Mouse (Mus musculus) liver, embryonic 14.5 days (tissue): Measurements from ENCODE around the gene Synj1. TPM values are rescaled to one million over a fixed set of nuclear protein-coding genes. Genes with fewer than 3 reads are reported as not detected.

Source experiments
- ATAC-seq: fragments of 200-750 bp; cut with Nextera tagmentation; 2 replicates; pipeline ENCODE4 v1.8.0; 2017; ENCODE audit warnings: moderate number of reproducible peaks, mild to moderate bottlenecking, moderate library complexity; ENCODE audit not compliant: insufficient read depth
- DNase-seq, 3 experiments: peaks; one replicate each; pipeline ENCODE4 v3.0.0-alpha.2; 2012 to 2013; ENCODE audit warnings: low read depth in 3 of 3, low spot score in 3 of 3
- H3K27ac ChIP-seq: fragments of 300-500 bp; sonication (generic); 2 replicates; pipeline ENCODE4 v1.5.1; 2014; ENCODE audit warnings: moderate library complexity, mild to moderate bottlenecking, control low read depth, inconsistent platforms
- H3K27me3 ChIP-seq: fragments of 300-500 bp; sonication (generic); 2 replicates; pipeline ENCODE4 v1.6.1; 2014; ENCODE audit warnings: mild to moderate bottlenecking, low read length, moderate library complexity; ENCODE audit not compliant: control insufficient read depth, insufficient read depth
- H3K36me3 ChIP-seq: fragments of 300-500 bp; sonication (generic); replicated peaks from 2 replicates; pipeline ENCODE4 v1.6.1; 2014; ENCODE audit warnings: low read depth; ENCODE audit not compliant: control insufficient read depth, insufficient read depth
- H3K4me1 ChIP-seq, 2 experiments: fragments of 200-500 bp in 1 of 2; fragments of 300-500 bp in 1 of 2; sonication (generic) in 1 of 2; replicated peaks; 2 replicates each; pipeline ENCODE4 v1.6.1; 2012 to 2014; ENCODE audit warnings: antibody characterized with exemption in 1 of 2, inconsistent platforms in 1 of 2, low read length in 1 of 2; ENCODE audit not compliant: control insufficient read depth in 2 of 2, insufficient read depth in 2 of 2
- H3K4me2 ChIP-seq: fragments of 300-500 bp; sonication (generic); 2 replicates; pipeline ENCODE4 v1.6.1; 2014; ENCODE audit warnings: low read depth, mild to moderate bottlenecking, control low read depth, moderate library complexity
- H3K4me3 ChIP-seq, 2 experiments: fragments of 200-500 bp in 1 of 2; fragments of 300-500 bp in 1 of 2; sonication (generic) in 1 of 2; 2 replicates each; pipeline ENCODE4 v1.5.1; 2012 to 2014; ENCODE audit warnings: low read depth in 2 of 2, low read length in 2 of 2, mild to moderate bottlenecking in 2 of 2, control low read depth in 1 of 2, inconsistent platforms in 1 of 2, moderate library complexity in 1 of 2; ENCODE audit not compliant: insufficient read depth in 1 of 2
- H3K9ac ChIP-seq: fragments of 300-500 bp; sonication (generic); replicated peaks from 2 replicates; pipeline ENCODE4 v1.6.1; 2014; ENCODE audit warnings: mild to moderate bottlenecking, control low read depth, moderate library complexity
- H3K9me3 ChIP-seq: fragments of 300-500 bp; sonication (generic); 2 replicates; pipeline ENCODE4 v1.6.1; 2016; ENCODE audit warnings: low read length, mixed read lengths; ENCODE audit not compliant: control insufficient read depth
- CTCF ChIP-seq: IDR thresholded peaks from 2 replicates; pipeline ENCODE4 v1.5.1; 2016; ENCODE audit warnings: antibody characterized with exemption, low read depth, control low read depth
- EP300 ChIP-seq: IDR thresholded peaks from 2 replicates; pipeline ENCODE4 v1.6.1; 2016; ENCODE audit warnings: antibody characterized with exemption, low read depth
- WGBS: fragments of 180-500 bp; shearing (Covaris S2); extraction: QIAGEN DNeasy Blood & Tissue Kit; methylation state at CpG from one replicate; pipeline ENCODE4 v1.1.7; 2014; ENCODE audit not compliant: insufficient replicate concordance; 5-methylcytosine and 5-hydroxymethylcytosine counted together
- polyA plus RNA-seq, 2 experiments: library from polyadenylated mRNA; depleted of rRNA in 1 of 2; stranded (reverse) in 1 of 2; unstranded in 1 of 2; fragments of >200 nt; fragmentation: Nextera tagmentation in 1 of 2; extraction: Ambion mirVana in 1 of 2; gene quantifications; 2 replicates each; pipeline versions ENCODE4 v1.2.1 to v1.2.3; 2012 to 2014

The Synj1 gene
- polyA plus RNA-seq, 2 experiments = 14.6 to 21.4 TPM

GRCm38 (mm10) chr16:90921471-90922159, 89.5 kb downstream of the Synj1 start:
- Histone ChIP-seq H3K9ac (no peak overlapping the region), H3K4me3 (no peak overlapping the region), H3K9me3 (no peaks in the 10 kb centered on the region), H3K36me3 (no peaks in the 10 kb centered on the region), H3K27me3 (no peaks in the 10 kb centered on the region), H3K4me2 (no peak overlapping the region), H3K27ac (no peak overlapping the region), H3K4me1 (no peaks in the 10 kb centered on the region)
- DNase-seq = no peak
- no peak for TF ChIP-seq EP300
- TF ChIP-seq CTCF = no peak
- no peak for ATAC-seq
- 34% methylated on average over 10 of the region's 10 CpGs for WGBS

- 58% methylated on average over 8 of the region's 8 CpGs for WGBS
These were observed 94.0 kb downstream of the Synj1 start for GRCm38 (mm10) chr16:90917156-90917555.

GRCm38 (mm10) chr16:90916040-90916481, 95.0 kb downstream of the Synj1 start:
- Histone ChIP-seq H3K4me2 (no peak overlapping the region), H3K27ac (no peak overlapping the region), H3K4me3 (no peak overlapping the region), H3K36me3 (no peaks in the 10 kb centered on the region), H3K9ac (no peak overlapping the region), H3K27me3 (no peaks in the 10 kb centered on the region; the same call in 1 of the 2 replicates), H3K9me3 (no peaks in the 10 kb centered on the region), H3K4me1 (no peaks in the 10 kb centered on the region)
- WGBS = 9% methylated on average over 12 of the region's 12 CpGs
- ATAC-seq = no peak
- peak in 1 of 3 experiments; percentile 17 for DNase-seq
- TF ChIP-seq EP300 (no peak), CTCF (no peak)

More at GRCm38 (mm10) chr16:90917156-90917555, 94.0 kb downstream of the Synj1 start:
- DNase-seq (no peak), ATAC-seq (no peak)
- Histone ChIP-seq H3K9ac (no peak overlapping the region), H3K4me2 (no peak overlapping the region), H3K4me3 (no peak overlapping the region), H3K36me3 (no peaks in the 10 kb centered on the region), H3K27me3 (no peaks in the 10 kb centered on the region; the same call in 1 of the 2 replicates), H3K9me3 (no peaks in the 10 kb centered on the region), H3K4me1 (no peaks in the 10 kb centered on the region), H3K27ac (no peak overlapping the region)
- TF ChIP-seq EP300 = no peak
- TF ChIP-seq CTCF = no peak

GRCm38 (mm10) chr16:90911766-90912165, 99.3 kb downstream of the Synj1 start:
- Histone ChIP-seq H3K4me3 (no peak overlapping the region), H3K9ac (no peak overlapping the region), H3K9me3 (no peaks in the 10 kb centered on the region), H3K4me2 (no peak overlapping the region), H3K27ac (no peak overlapping the region), H3K27me3 (no peaks in the 10 kb centered on the region; the same call in 1 of the 2 replicates), H3K36me3 (no peaks in the 10 kb centered on the region), H3K4me1 (no peaks in the 10 kb centered on the region)
- 69% methylated on average over 13 of the region's 13 CpGs for WGBS
- no peak for ATAC-seq
- DNase-seq = no peak
- TF ChIP-seq EP300 (no peak), CTCF (no peak)

- Histone ChIP-seq H3K36me3 (no peaks in the 10 kb centered on the region), H3K9ac (no peak overlapping the region), H3K4me2 (no peak overlapping the region), H3K4me3 (no peak overlapping the region), H3K4me1 (no peaks in the 10 kb centered on the region), H3K9me3 (no peaks in the 10 kb centered on the region), H3K27me3 (no peaks in the 10 kb centered on the region), H3K27ac (no peak overlapping the region)
- TF ChIP-seq CTCF (no peak), EP300 (no peak)
- DNase-seq (no peak), ATAC-seq (no peak)
- WGBS = 56% methylated on average over 17 of the region's 17 CpGs
These were observed 100.1 kb downstream of the Synj1 start for GRCm38 (mm10) chr16:90910855-90911533.
